Mouse (Mus musculus) left cerebral cortex, postnatal 14 days (tissue): ENCODE results near the gene Trim45. TPM values are rescaled to one million over a fixed set of nuclear protein-coding genes. Genes with fewer than 3 reads are reported as not detected.

Source experiments
- total RNA-seq, 2 experiments: library from RNA; stranded (reverse); gene quantifications; 2 replicates each; pipeline ENCODE4 v1.2.3; 2021

The Trim45 gene
- total RNA-seq, 2 experiments from 2014 or later, result 7.3 to 8.2 TPM

Other genes with a start within 250 kb of the Trim45 start
- gene Man1a2, start 236.7 kb upstream of the Trim45 start, total RNA-seq, result 100 to 1,000 TPM; 148 TPM
- gene Vtcn1, start 96.7 kb upstream of the Trim45 start, total RNA-seq, result under 1 TPM in 1 of 2 experiments, not detected in 1; 0.13 TPM
- gene Ttf2, start 47.5 kb downstream of the Trim45 start, total RNA-seq, result 1 to 10 TPM; 1.4 to 1.7 TPM
- gene Cd101, start 107.4 kb downstream of the Trim45 start, total RNA-seq, result under 1 TPM; 0.34 to 0.40 TPM
- 10 to 100 TPM; 40.8 to 47.1 TPM for gene Ptgfrn, start 188.1 kb downstream of the Trim45 start, total RNA-seq